Mouse (Mus musculus) embryonic facial prominence, embryonic 10.5 days (tissue): ENCODE data around the gene Hcn3. TPM values are rescaled to one million over a fixed set of nuclear protein-coding genes. Genes with fewer than 3 reads are reported as not detected.
"Not testable (repeated sequence)": the region's sequence is repeated elsewhere in the genome, so short reads cannot be mapped to it uniquely, and the experiment has no call there.

ENCODE experiments used
- DNase-seq: peaks from one replicate; pipeline ENCODE4 v3.0.0-alpha.2; 2017; ENCODE audit warnings: low spot score
- H3K27ac ChIP-seq: fragments of 300-500 bp; sonication (generic); replicated peaks from 2 replicates; pipeline ENCODE4 v1.5.1; 2016; ENCODE audit warnings: mild to moderate bottlenecking
- H3K27me3 ChIP-seq: fragments of 300-500 bp; sonication (generic); replicated peaks from 2 replicates; pipeline ENCODE4 v1.6.1; 2016; ENCODE audit warnings: low read depth, mild to moderate bottlenecking; ENCODE audit not compliant: poor library complexity, severe bottlenecking
- H3K36me3 ChIP-seq: fragments of 300-500 bp; sonication (generic); replicated peaks from 2 replicates; pipeline ENCODE4 v1.6.1; 2016; ENCODE audit warnings: mild to moderate bottlenecking, moderate library complexity
- H3K4me1 ChIP-seq: fragments of 300-500 bp; sonication (generic); 2 replicates; pipeline ENCODE4 v1.6.1; 2016
- H3K4me3 ChIP-seq: fragments of 300-500 bp; sonication (generic); 2 replicates; pipeline ENCODE4 v1.5.1; 2016; ENCODE audit warnings: mild to moderate bottlenecking, moderate library complexity
- H3K9me3 ChIP-seq: fragments of 300-500 bp; sonication (generic); 2 replicates; pipeline ENCODE4 v1.6.1; 2016; ENCODE audit warnings: mild to moderate bottlenecking
- WGBS: fragments of 180-500 bp; shearing (Covaris S2); methylation state at CpG from one replicate; pipeline ENCODE4 v1.1.7; 2016; 5-methylcytosine and 5-hydroxymethylcytosine counted together
- polyA plus RNA-seq: library from polyadenylated mRNA; unstranded; fragments of >200 nt; fragmentation: Nextera tagmentation; extraction: Ambion mirVana; gene quantifications from 2 replicates; pipeline ENCODE4 v1.2.1, GENCODE M21; 2016

Hcn3 gene
- polyA plus RNA-seq, 1 experiment from 2014 or later, result 3.6 TPM

- under 1% methylated on average over 43 of the region's 43 CpGs for WGBS
- Histone ChIP-seq H3K9me3 (no peaks in the 10 kb centered on the region), H3K4me3 (peak within 1 kb of the TSS; percentile 84), H3K4me1 (peaks cover 15% of the 10 kb centered on the region), H3K27ac (peak within 1 kb of the TSS; percentile 88), H3K27me3 (no peaks in the 10 kb centered on the region), H3K36me3 (peaks cover 83% of the 10 kb centered on the region)
- peak; percentile 97 for DNase-seq
Measured at GRCm38 (mm10) chr3:89177242-89178106, 17.5 kb upstream of the Hcn3 start, which contains the start of gene Scamp3. Scamp3 (plus strand) TSS chr3:89177473.

DNA sequence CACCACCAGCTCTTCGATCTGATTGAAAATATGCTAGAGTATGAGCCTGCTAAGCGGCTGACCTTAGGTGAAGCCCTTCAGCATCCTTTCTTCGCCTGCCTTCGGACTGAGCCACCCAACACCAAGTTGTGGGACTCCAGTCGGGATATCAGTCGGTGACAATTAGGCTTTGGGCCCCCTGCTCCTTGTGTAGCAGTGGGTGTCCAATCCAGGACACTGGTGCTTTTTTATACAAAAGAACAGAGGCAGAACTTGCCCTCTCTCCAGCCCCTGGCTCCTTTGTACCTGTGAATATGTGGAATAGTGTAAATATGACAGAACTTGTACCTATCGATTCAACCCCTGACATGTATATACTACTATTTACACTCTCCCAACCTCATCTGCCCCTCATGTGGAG is 16.4 kb upstream of the Hcn3 start:
- DNase-seq, result no peak
- H3K36me3 ChIP-seq, result peaks cover 83% of the 10 kb centered on the region
- H3K9me3 ChIP-seq, result no peaks in the 10 kb centered on the region
- 81% methylated on average over 7 of the region's 7 CpGs for WGBS
- H3K4me1 ChIP-seq, result peaks cover 15% of the 10 kb centered on the region
- peak overlapping the region; percentile 84; the same call in 1 of the 2 replicates for H3K4me3 ChIP-seq
- H3K27me3 ChIP-seq, result no peaks in the 10 kb centered on the region
- no peak overlapping the region; the same call in none of the 2 replicates for H3K27ac ChIP-seq

DNA sequence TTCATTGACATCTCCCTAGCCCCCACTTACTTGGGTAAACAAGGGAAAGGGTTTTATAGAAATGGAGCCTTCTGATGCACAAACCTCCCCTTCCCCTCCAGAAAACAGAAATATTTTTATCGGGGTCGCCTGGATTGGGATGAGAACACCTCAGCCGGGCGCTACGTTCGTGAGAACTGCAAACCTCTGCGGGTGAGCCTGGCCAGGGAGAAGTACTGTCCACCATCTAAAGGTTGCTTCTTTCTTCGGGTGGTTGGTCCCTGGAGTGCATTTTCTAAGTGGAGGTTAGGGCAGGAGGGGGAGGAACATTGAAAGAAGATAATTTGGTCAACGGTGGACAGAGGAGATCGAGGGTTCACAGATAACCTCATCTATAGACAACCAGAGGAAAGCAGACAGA is 15.5 kb upstream of the Hcn3 start:
- 94% methylated on average over 10 of the region's 10 CpGs for WGBS
- H3K4me1 ChIP-seq, result peaks cover 15% of the 10 kb centered on the region

DNA sequence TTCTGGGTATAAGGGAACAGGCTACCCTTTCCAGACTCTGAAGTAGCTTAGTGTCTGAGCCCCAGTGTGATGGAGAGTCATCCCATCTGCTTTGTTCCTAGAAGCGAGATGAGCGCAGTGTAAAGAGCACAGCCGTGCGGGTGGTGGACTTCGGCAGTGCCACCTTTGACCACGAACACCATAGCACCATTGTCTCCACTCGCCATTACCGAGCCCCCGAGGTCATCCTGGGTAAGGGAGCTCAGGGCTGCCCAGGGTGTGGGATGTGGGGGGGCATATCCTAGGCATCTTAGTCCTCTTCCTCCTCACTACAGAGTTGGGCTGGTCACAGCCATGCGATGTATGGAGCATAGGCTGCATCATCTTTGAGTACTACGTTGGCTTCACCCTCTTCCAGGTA is 14.8 kb upstream of the Hcn3 start:
- H3K4me3 ChIP-seq, result no peak overlapping the region
- no peaks in the 10 kb centered on the region for H3K27me3 ChIP-seq
- peaks cover 83% of the 10 kb centered on the region for H3K36me3 ChIP-seq
- WGBS, result 90% methylated on average over 11 of the region's 11 CpGs
- no peaks in the 10 kb centered on the region for H3K9me3 ChIP-seq
- no peak for DNase-seq
- no peak overlapping the region for H3K27ac ChIP-seq
- H3K4me1 ChIP-seq, result peaks cover 15% of the 10 kb centered on the region

More for the DNA sequence above, 15.5 kb upstream of the Hcn3 start:
- DNase-seq, result no peak
- Histone ChIP-seq H3K36me3 (peaks cover 83% of the 10 kb centered on the region), H3K4me3 (no peak overlapping the region), H3K27me3 (no peaks in the 10 kb centered on the region), H3K27ac (no peak overlapping the region), H3K9me3 (no peaks in the 10 kb centered on the region)

DNA sequence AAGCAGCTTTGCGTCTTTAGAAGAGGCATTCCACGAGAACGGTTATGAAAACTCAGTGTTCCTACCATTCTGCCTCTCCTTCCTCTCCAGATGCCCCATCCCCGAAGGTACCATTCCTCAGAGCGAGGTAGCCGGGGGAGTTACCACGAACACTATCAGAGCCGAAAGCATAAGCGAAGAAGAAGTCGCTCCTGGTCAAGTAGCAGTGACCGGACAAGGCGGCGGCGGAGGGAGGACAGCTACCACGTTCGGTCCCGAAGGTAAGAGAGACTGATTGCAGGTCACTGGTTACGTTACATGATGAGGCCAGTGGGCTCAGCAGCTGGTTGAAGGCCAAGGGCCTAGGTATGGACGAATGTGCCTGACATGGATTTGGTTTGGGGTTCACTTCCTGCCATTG is 6.9 kb upstream of the Hcn3 start:
- DNase-seq, result no peak
- 92% methylated on average over 19 of the region's 19 CpGs for WGBS
- no peaks in the 10 kb centered on the region for H3K9me3 ChIP-seq
- no peak overlapping the region for H3K27ac ChIP-seq
- H3K27me3 ChIP-seq, result no peaks in the 10 kb centered on the region
- 0 out of 2 replicates have a peak overlapping the region, but pooled peaks have one; percentile 6 for H3K4me3 ChIP-seq
- peaks cover 28% of the 10 kb centered on the region for H3K4me1 ChIP-seq
- peaks cover 60% of the 10 kb centered on the region for H3K36me3 ChIP-seq

DNA sequence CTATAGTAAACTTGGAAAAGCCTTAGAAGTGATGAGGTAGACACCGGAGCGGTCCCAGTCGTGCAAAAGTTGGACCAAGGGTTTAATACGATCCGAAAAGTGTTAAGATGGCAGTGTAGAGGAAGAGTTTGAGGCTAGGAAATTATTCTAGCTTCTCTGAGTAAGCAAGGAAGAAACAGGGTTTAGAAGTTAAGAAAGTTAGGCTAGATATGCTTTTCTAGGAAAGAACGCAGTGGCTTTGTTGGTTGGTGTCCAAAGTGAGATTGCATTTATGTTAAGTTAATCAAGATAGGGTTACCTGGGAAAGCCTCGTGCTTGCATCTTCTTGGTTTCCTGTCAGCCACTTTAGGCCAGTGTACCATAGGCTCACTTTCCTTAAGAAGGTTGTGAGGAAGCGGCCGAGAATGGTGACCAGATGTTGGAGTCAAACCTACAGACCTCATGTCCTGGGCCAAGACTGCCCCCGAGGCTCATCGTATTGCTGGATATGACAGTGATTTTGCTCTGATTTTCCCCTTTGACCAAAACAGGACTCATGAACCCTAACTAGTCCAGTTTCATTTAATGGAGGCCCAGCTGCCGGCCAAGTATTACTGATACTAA is 5.4 kb upstream of the Hcn3 start:
- Histone ChIP-seq H3K27me3 (no peaks in the 10 kb centered on the region), H3K4me1 (peaks cover 29% of the 10 kb centered on the region), H3K9me3 (no peaks in the 10 kb centered on the region), H3K36me3 (peaks cover 44% of the 10 kb centered on the region), H3K4me3 (peak overlapping the region; percentile 95), H3K27ac (peak overlapping the region; percentile 99)
- DNase-seq, result no peak
- 22% methylated on average over 12 of the region's 12 CpGs for WGBS

GRCm38 (mm10) chr3:89164506-89165267 is 4.7 kb upstream of the Hcn3 start, which contains the start of gene Clk2:
Clk2 (plus strand) TSS chr3:89164795.
- Histone ChIP-seq H3K36me3 (peaks cover 37% of the 10 kb centered on the region), H3K27me3 (peaks cover 3% of the 10 kb centered on the region; the same call in 1 of the 2 replicates), H3K4me3 (peak within 1 kb of the TSS; percentile 95), H3K4me1 (peaks cover 36% of the 10 kb centered on the region), H3K9me3 (no peaks in the 10 kb centered on the region), H3K27ac (peak within 1 kb of the TSS; percentile 99)
- WGBS, result under 1% methylated on average over 79 of the region's 79 CpGs
- DNase-seq, result peak; percentile 97

GRCm38 (mm10) chr3:89163643-89164245 is 3.7 kb upstream of the Hcn3 start:
- WGBS, result 74% methylated on average over 5 of the region's 5 CpGs
- Histone ChIP-seq H3K4me3 (peak overlapping the region; percentile 95), H3K4me1 (peaks cover 45% of the 10 kb centered on the region)

DNA sequence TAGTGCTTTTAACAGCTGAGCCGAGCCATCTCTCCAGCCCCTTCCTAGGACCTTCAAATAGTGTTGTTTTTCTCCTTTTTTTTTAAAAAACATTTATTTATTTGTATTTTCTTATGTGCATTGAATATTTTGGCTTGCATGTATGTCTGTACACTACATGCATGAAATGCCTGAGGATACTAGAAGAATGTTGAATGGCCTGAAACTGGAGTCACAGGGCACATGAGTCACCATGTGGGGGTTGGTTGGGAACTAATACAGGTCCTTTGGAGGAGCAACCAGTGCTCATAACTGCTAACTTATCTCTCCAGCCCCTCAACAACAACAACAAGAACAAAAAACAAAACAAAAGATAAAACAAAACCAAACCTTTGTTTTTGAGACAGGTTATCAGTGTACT is 3.1 kb upstream of the Hcn3 start:
- DNase-seq, result no peak
- WGBS, result 79% methylated on average over 1 of the region's 1 CpGs
- Histone ChIP-seq H3K4me1 (peaks cover 49% of the 10 kb centered on the region), H3K4me3 (no peak overlapping the region), H3K27me3 (peaks cover 19% of the 10 kb centered on the region), H3K9me3 (no peaks in the 10 kb centered on the region), H3K36me3 (peaks cover 21% of the 10 kb centered on the region), H3K27ac (no peak overlapping the region)

More at GRCm38 (mm10) chr3:89163643-89164245, 3.7 kb upstream of the Hcn3 start:
- Histone ChIP-seq H3K27me3 (peaks cover 12% of the 10 kb centered on the region), H3K27ac (peak overlapping the region; percentile 99; the same call in 1 of the 2 replicates), H3K36me3 (peaks cover 28% of the 10 kb centered on the region), H3K9me3 (no peaks in the 10 kb centered on the region)
- DNase-seq, result no peak

DNA sequence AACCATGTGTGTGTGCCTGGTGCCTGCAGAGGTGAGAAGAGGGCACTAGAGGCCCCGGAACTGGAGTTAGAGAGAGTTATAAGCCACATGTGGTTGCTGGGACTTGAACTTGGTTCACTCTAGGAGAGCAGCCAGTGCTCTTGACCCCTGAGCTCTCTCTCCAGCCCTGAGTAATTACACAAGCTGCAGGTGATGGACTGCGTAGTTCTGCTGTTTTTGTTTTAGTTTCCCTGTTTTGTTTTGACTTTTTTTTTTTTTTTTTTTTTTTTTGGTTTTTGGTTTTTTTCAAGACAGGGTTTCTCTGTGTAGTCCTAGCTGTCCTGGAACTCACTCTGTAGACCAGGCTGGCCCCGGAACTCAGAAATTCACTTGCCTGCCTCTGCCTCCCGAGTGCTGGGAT is 1.8 kb upstream of the Hcn3 start:
- peaks cover 8% of the 10 kb centered on the region for H3K36me3 ChIP-seq
- no peak for DNase-seq
- H3K4me3 ChIP-seq, result no peak overlapping the region
- H3K9me3 ChIP-seq, result no peaks in the 10 kb centered on the region
- H3K27me3 ChIP-seq, result peaks cover 25% of the 10 kb centered on the region
- H3K27ac ChIP-seq, result no peak overlapping the region
- H3K4me1 ChIP-seq, result peaks cover 48% of the 10 kb centered on the region
- WGBS, result 80% methylated on average over 4 of the region's 4 CpGs

DNA sequence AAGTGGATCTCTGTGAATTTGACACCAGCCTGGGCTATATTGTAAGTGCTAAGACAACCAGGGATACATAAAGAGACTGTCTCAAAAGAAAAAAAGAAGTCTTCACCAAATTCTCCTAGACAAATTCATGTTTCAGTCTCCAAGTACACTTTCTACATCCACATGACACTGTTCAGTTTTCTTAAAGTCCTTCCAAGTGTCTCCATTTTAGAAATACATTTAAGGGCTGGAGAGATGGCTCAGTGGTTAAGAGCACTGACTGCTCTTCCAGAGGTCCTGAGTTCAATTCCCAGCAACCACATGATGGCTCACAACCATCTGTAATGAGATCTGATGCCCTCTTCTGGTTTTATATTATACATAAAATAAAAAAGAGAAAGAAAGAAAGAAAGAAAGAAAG is 1.2 kb upstream of the Hcn3 start:
- H3K36me3 ChIP-seq, H3K27ac ChIP-seq, H3K9me3 ChIP-seq, H3K4me3 ChIP-seq, DNase-seq: not testable (repeated sequence)
- Histone ChIP-seq H3K27me3 (peaks cover 25% of the 10 kb centered on the region), H3K4me1 (peaks cover 42% of the 10 kb centered on the region)

DNA sequence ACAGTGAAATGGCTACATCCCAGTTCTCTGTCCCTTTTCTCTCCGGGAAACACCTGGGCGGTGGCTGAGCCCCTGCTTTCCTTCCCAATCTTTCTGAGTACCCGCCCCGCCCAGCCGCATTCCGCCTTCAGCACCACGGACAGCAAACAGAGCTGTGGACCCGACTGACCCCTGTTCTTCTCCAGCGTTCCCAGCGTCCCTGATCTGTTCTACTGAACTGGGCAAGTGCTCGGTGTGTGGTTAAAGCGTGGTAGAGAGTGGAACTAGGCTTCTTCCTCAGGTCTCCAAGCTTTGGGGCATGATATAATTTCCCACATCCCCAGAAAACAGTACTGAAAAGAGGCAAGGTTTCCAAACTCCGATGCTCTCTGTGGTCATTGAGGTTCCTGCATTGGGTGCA is 785 bp downstream of the Hcn3 start:
- WGBS, result 2% methylated on average over 13 of the region's 13 CpGs
- H3K27me3 ChIP-seq, result peaks cover 25% of the 10 kb centered on the region
- no peaks in the 10 kb centered on the region for H3K9me3 ChIP-seq
- DNase-seq, result peak; percentile 85
- H3K4me1 ChIP-seq, result peaks cover 29% of the 10 kb centered on the region
- H3K4me3 ChIP-seq, result peak overlapping the region; percentile 74
- H3K27ac ChIP-seq, result no peak overlapping the region
- H3K36me3 ChIP-seq, result no peaks in the 10 kb centered on the region
